Comparison of ENCODE assay signal across 14 mouse cellular contexts in the genomic region with DNA sequence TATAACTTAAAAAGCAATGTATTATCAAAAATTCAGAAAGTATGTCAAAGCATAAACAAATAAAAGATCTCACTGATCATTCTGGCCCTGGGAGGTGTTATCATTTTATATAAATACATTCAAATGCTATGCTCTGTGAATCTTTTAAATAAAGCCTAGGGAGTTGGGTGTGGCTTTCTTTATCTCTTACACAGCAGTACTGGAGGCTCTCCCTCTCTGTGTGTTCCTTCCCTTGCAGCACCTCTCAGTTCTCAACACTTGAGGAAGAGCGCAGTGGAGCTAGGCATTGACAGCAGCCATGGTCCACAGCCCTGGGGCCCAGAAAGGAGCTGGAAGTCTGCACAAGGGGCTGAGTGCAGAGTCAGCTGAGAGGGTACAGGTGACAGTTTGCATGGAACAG.
"Had no signal": no experiment of that assay in that cellular context is flagged by ENCODE, and none has a peak within 500 bp of the region (broad histone marks: within the 10 kb centered on the region; RNA-seq: fewer than 3 reads in every experiment).

No protein-coding gene starts in this region.

- H3K36me3 ChIP-seq: limb, embryonic 12.5 days; lung, embryonic 15.5 days; midbrain, embryonic 13.5 days; neural tube, embryonic 15.5 days had no signal

- H3K27ac ChIP-seq: limb, embryonic 12.5 days; lung, embryonic 15.5 days; macrophage; midbrain, embryonic 13.5 days; neural tube, embryonic 15.5 days had no signal

- ATAC-seq: midbrain, embryonic 13.5 days had no signal

- H3K4me1 ChIP-seq: lung, embryonic 15.5 days; midbrain, embryonic 13.5 days; neural tube, embryonic 15.5 days had no signal

- H3K9ac ChIP-seq: limb, embryonic 12.5 days; lung, embryonic 15.5 days; midbrain, embryonic 13.5 days; neural tube, embryonic 15.5 days had no signal

- H3K4me2 ChIP-seq: limb, embryonic 12.5 days; lung, embryonic 15.5 days; midbrain, embryonic 13.5 days; neural tube, embryonic 15.5 days had no signal

- DNase-seq: kidney, adult 18-20 months; kidney, postnatal 10 days; layer of hippocampus, adult 9-11 months; layer of hippocampus, postnatal 36 days; liver; lung, postnatal 14 days; right cerebral cortex, adult 18-20 months; right cerebral cortex, postnatal 25 days; thymus, postnatal 36 days had no signal

- H3K9me3 ChIP-seq: limb, embryonic 12.5 days; lung, embryonic 15.5 days; midbrain, embryonic 13.5 days; neural tube, embryonic 15.5 days had no signal

- H3K27me3 ChIP-seq: limb, embryonic 12.5 days; lung, embryonic 15.5 days; midbrain, embryonic 13.5 days; neural tube, embryonic 15.5 days had no signal

- H3K4me3 ChIP-seq: limb, embryonic 12.5 days; lung, embryonic 15.5 days; midbrain, embryonic 13.5 days; neural tube, embryonic 15.5 days had no signal
